Mouse (Mus musculus) adrenal gland (tissue): Measurements from ENCODE around the gene Ggct.

Experiments used
- intact Hi-C: fragments of 180-260 bp; cut with DNase I; formaldehyde crosslinking; loops from one replicate; pipeline ENCODE4 v1.15.1; 2025
- long read RNA-seq, 2 experiments: library from polyadenylated mRNA; unstranded; transcript quantifications; one replicate each; pipeline ENCODE4 v2.0.0; 2020; ENCODE audit warnings: borderline replicate concordance in 1 of 2; ENCODE audit not compliant: insufficient replicate concordance in 1 of 2

Ggct gene
- long read RNA-seq, experiment 1, partial matches to known transcripts: 0 of 4 reads
- long read RNA-seq, experiment 1, other reads (novel, unspliced or antisense): 0 of 4 reads
- long read RNA-seq, experiment 2, transcript Ggct-202 (4 exons, 3,960 nt): major isoform, 9 of 9 reads
- long read RNA-seq, experiment 2, partial matches to known transcripts: 0 of 9 reads
- long read RNA-seq, experiment 2, other reads (novel, unspliced or antisense): 0 of 9 reads

DNA sequence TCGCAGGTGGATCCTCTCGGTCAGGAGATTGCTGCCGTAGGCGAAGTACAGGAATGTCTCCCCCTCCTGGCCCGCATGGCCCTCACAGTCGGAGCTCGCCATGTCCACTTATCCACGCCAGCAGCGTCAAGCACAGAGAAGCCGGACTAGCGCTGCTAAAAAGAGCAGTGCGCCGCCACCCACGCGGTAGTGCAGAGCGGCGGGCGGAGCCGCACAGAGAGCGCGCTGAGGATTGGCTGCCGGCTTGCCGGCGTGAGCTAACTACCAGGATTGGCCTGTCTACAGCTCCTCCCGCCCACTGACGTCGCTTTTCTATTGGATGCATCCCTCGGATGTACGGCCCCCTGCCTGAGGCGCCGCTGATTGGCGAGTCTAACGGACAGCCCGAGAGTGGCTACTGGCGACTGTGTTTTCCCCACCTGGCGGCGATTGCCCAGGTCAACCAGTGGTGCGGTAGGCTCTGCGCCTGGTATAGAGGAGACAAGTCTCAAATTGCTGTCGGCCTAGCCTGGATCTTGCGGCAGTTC, at the start of gene Ggct:
Ggct (minus strand) TSS at position 217 of the 527 bp plus-strand sequence.
- intact Hi-C loops: loop anchor here (5.0 kb wide), 1 partner anchor 75 kb away; no protein-coding TSS in a partner anchor

DNA sequence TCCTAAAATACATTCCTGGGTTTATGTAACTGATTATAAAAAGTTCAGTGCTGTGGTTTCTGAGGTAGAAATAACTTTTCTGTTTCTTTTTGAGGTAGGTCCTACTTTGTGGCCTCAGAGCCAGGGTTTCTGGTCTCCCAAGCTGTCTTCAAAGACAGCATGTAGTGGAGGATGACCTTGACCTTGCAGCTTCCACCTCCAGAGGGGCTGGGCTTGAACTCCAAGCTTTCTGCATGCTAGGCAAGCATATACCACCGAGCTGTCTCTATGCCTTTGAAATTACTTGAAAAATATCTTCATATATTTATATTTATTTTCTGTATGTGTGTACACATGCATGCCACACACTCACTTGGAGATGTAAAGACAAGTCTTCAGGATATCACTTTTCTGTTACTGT, 47.3 kb upstream of the Ggct start:
- intact Hi-C loops: no loop called here

GRCm38 (mm10) chr6:55039446-55039783, 46.7 kb upstream of the Ggct start:
- intact Hi-C loops: no loop called here

- intact Hi-C loops: no loop called here
Measured at GRCm38 (mm10) chr6:55038671-55039445, 46.1 kb upstream of the Ggct start.

DNA sequence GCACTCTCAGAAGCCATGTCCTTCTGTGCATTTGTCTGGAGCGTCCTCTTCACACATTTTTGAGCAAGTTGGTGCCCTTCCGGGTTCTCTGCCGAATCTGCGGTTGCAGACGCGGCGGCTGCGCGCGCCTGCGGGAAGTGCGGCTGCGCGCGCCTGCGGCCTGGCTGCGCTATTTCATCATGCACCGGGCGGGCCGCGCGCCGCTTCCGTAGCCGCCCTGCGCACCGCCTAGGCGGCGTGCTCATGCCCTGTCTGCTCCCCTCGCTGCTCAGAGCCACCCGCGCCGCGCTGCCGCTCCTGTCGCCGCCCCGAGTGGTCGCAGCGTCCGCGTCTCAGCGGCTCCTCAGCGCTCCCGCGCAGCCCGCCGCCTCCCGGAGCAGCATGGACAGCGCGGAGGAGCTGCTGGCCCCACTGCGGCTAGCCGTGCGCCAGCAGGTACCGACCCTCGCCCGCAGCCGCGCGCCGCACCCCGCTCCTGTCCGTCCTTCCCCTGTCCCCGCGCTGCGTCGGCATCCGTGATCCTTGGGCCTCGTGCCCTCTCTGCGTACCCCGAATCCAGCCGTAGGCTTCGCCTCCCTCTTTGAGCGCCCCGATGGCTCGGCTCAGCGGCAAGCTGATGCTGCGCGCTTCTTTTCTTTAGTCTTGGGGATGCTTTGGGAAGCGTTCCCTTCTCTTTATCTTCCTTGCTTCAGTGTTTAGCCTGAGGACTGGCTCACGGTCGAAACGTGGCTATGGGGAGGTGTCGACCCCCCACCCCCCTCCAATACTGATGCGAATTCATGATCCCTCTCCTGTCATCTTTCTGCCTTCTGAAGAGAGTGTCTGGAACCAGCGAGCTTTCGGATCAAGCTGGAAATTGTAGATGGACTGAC, 45.3 kb upstream of the Ggct start, which contains the start of gene Gars:
Gars (plus strand) TSS at position 209 of the 872 bp plus-strand sequence.
- intact Hi-C loops: no loop called here

DNA sequence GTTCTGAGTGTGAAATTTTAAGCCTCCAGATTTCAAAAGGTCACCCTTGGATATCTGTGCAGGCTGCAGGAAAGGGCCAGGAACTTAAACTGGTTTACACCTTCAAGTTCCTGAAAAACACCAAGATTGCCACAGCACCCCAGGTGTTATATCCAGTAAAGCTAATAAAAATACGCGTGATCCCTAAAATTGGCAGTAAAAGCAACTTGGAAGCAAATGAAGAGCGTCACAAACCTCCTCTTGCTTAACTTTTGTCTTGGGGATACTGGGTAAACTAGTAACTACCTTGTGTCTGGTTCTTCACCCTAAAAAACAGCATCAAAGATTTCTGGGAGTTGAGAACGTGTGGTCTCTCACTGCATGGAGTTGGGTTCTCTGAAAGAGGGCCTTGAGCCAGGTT, 44.0 kb upstream of the Ggct start:
- intact Hi-C loops: no loop called here

GRCm38 (mm10) chr6:55027642-55028041, 34.9 kb upstream of the Ggct start:
- intact Hi-C loops: no loop called here

DNA sequence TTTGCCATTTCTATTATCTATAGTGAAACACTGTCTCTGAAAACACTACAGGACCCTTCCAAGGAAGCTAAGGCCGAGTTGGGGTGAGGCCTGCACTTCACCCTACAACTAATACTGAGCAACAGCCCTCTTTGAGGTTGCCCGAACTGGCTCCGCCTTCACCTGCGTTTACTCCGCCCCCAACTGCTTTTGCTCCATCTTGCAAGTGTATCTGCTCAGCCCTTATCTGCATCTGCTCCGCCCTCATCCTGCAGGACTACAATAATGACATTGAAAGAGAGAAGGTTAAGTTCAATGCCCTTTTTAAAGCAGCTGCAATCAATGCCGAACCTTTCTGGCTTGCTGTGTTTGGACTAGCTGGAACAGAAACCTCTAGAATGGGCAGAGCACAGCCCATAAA, 29.1 kb upstream of the Ggct start:
- intact Hi-C loops: no loop called here

GRCm38 (mm10) chr6:55018417-55018816, 25.7 kb upstream of the Ggct start:
- intact Hi-C loops: loop anchor here (5.0 to 10.0 kb wide), 4 partner anchors 101 to 311 kb away; no protein-coding TSS in a partner anchor

GRCm38 (mm10) chr6:55016710-55017583, 24.2 kb upstream of the Ggct start:
- intact Hi-C loops: loop anchor here (5.0 to 10.0 kb wide), 4 partner anchors 100 to 310 kb away; no protein-coding TSS in a partner anchor

GRCm38 (mm10) chr6:55016236-55016635, 23.5 kb upstream of the Ggct start:
- intact Hi-C loops: loop anchor here (5.0 to 10.0 kb wide), 4 partner anchors 99 to 309 kb away; no protein-coding TSS in a partner anchor

- intact Hi-C loops: loop anchor here (10.0 kb wide), 1 partner anchor 209 kb away; no protein-coding TSS in a partner anchor
Measured at GRCm38 (mm10) chr6:55014184-55014583, 21.4 kb upstream of the Ggct start.

DNA sequence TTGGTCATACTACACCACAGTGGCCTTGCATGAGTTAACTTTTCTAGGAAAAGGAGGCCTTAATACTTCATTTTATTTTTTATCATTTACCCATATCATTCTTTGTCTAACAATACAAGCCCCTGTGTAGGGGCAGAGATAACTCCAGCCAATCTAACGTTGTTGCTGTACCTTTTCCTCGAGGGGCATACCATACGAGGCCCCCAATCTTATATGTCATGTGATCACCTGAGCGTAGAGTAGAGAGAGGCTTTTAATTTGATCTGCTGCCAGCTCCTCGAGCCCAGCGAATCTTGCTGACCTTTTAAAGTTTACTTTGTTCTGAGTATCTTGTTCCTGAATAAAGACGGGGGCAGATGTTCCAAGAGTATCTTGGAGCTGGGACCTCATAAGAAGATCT, 19.8 kb upstream of the Ggct start:
- intact Hi-C loops: loop anchor here (10.0 kb wide), 1 partner anchor 208 kb away; no protein-coding TSS in a partner anchor

- intact Hi-C loops: loop anchor here (10.0 kb wide), 1 partner anchor 206 kb away; no protein-coding TSS in a partner anchor
Measured at GRCm38 (mm10) chr6:55010330-55011091, 17.8 kb upstream of the Ggct start.

- intact Hi-C loops: loop anchor here (10.0 kb wide), 1 partner anchor 205 kb away; no protein-coding TSS in a partner anchor
Measured at GRCm38 (mm10) chr6:55009391-55010230, 16.9 kb upstream of the Ggct start.

GRCm38 (mm10) chr6:55008401-55008800, 15.7 kb upstream of the Ggct start:
- intact Hi-C loops: no loop called here

- intact Hi-C loops: no loop called here
Measured at GRCm38 (mm10) chr6:55003559-55003958, 10.8 kb upstream of the Ggct start.

GRCm38 (mm10) chr6:55002438-55002837, 9.7 kb upstream of the Ggct start:
- intact Hi-C loops: no loop called here
